Mouse (Mus musculus): ENCODE results near the gene Trappc3. TPM values are rescaled to one million over a fixed set of nuclear protein-coding genes. Genes with fewer than 3 reads are reported as not detected.

Gene Trappc3
- polyA plus RNA-seq, 1 experiment from 2014 or later = 175 TPM

DNA sequence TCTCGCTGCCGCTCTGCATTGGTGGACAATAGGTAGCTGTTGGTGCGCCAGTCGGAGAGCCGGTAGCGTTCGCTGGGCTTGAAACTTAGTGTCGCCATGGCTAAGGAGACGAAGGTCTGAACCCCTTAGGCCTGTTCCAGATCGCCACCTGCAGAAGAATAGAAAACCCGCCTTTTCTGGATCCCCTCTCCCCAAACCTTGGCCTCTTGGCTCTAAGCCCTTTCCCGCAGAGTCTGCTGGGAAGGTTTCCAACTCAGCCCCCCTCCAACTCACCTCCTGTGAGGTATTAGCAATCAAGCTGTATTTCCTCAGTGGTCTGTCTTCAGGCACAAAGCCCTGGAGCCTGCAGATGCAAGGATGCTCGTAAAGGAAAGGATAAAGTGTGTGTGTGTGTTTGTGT, 62.7 kb downstream of the Trappc3 start:
- no peaks in the 10 kb centered on the region for H3K9me3 ChIP-seq
- H3K4me2 ChIP-seq (replicated peaks) = peak overlapping the region; percentile 23
- H3K9ac ChIP-seq (replicated peaks) = 0 out of 2 replicates have a peak overlapping the region, but pooled peaks have one; percentile 7
- no peak overlapping the region for H3K4me3 ChIP-seq
- H3K4me1 ChIP-seq = peaks cover 31% of the 10 kb centered on the region
- ATAC-seq (replicated peaks) = no peak
- H3K27ac ChIP-seq (replicated peaks) = 0 out of 2 replicates have a peak overlapping the region, but pooled peaks have one; percentile 3
- WGBS = 14% methylated on average over 13 of the region's 13 CpGs
- no peaks in the 10 kb centered on the region for H3K27me3 ChIP-seq
- H3K36me3 ChIP-seq = no peaks in the 10 kb centered on the region

DNA sequence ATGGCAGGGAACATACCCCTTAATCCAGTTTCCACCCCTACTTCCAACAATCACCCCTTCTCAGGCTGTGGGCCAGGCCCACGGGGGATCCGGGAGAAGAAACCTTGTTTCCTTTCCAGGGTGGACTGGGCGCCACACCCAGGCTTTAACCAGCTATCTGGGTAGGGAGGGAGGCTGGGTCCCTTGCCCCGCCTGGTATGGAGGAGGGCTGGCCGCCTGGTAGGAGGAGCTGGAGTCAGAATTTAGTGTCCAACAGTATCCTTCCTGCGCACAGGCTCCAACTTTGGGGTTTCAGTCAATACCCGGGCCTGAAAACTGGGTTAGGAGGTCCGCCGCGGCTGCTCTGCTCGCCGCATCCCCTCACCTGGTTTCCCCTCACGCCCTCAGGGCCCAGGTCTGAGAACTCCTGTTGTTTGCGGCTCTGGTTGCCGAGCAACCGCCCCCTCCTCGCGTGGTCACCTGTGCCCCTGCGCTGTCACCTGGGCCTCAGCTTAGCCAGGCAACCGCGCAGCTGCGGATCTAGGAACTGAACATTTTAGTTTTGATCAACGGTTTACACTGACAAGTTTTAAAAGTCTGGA, 63.2 kb downstream of the Trappc3 start, which contains the start of gene Tekt2:
Gene Tekt2, minus strand, starts transcription at position 408 of the 581 bp plus-strand sequence.
- Histone ChIP-seq H3K9me3 (no peaks in the 10 kb centered on the region), H3K27me3 (no peaks in the 10 kb centered on the region), H3K36me3 (no peaks in the 10 kb centered on the region), H3K4me3 (no peak within 1 kb of the TSS), H3K4me2 (replicated peaks) (peak within 1 kb of the TSS; percentile 23), H3K4me1 (peaks cover 26% of the 10 kb centered on the region), H3K27ac (replicated peaks) (0 out of 2 replicates have a peak within 1 kb of the TSS, but pooled peaks have one; percentile 21), H3K9ac (replicated peaks) (0 out of 2 replicates have a peak within 1 kb of the TSS, but pooled peaks have one; percentile 7)
- no peak for ATAC-seq (replicated peaks)
- 9% methylated on average over 23 of the region's 23 CpGs for WGBS

Other genes starting within 250 kb of the Trappc3 start
- gene Csf3r, start 237.8 kb upstream of the Trappc3 start, polyA plus RNA-seq (2015; fragmentation: Nextera tagmentation; extraction: Ambion mirVana) = 0.47 and 0.48 TPM in 2 replicates
- 113 TPM in 2 replicates for gene Mrps15, start 215.4 kb upstream of the Trappc3 start, polyA plus RNA-seq (2015; fragmentation: Nextera tagmentation; extraction: Ambion mirVana)
- gene Oscp1, start 203.8 kb upstream of the Trappc3 start, polyA plus RNA-seq (2015; fragmentation: Nextera tagmentation; extraction: Ambion mirVana) = 35.3 TPM in 2 replicates
- gene Lsm10, start 165.7 kb upstream of the Trappc3 start, polyA plus RNA-seq (2015; fragmentation: Nextera tagmentation; extraction: Ambion mirVana) = 58.9 and 63.8 TPM in 2 replicates
- gene Stk40, start 158.4 kb upstream of the Trappc3 start, polyA plus RNA-seq (2015; fragmentation: Nextera tagmentation; extraction: Ambion mirVana) = 35.3 and 35.4 TPM in 2 replicates
- 9.2 and 10.1 TPM in 2 replicates for gene Eva1b, start 114.6 kb upstream of the Trappc3 start, polyA plus RNA-seq (2015; fragmentation: Nextera tagmentation; extraction: Ambion mirVana)
- 0.86 and 0.88 TPM in 2 replicates for gene Sh3d21, start 98.8 kb upstream of the Trappc3 start, polyA plus RNA-seq (2015; fragmentation: Nextera tagmentation; extraction: Ambion mirVana)
- gene Thrap3, start 59.6 kb upstream of the Trappc3 start, polyA plus RNA-seq (2015; fragmentation: Nextera tagmentation; extraction: Ambion mirVana) = 179 and 185 TPM in 2 replicates
- gene Map7d1, start 6.0 kb upstream of the Trappc3 start, polyA plus RNA-seq (2015; fragmentation: Nextera tagmentation; extraction: Ambion mirVana) = 76.8 and 79.6 TPM in 2 replicates
- 2.0 and 3.0 TPM in 2 replicates for gene Col8a2, start 24.5 kb downstream of the Trappc3 start, polyA plus RNA-seq (2015; fragmentation: Nextera tagmentation; extraction: Ambion mirVana)
- gene Adprhl2, start 59.4 kb downstream of the Trappc3 start, polyA plus RNA-seq (2015; fragmentation: Nextera tagmentation; extraction: Ambion mirVana) = 81.9 and 85.3 TPM in 2 replicates
- 12.7 and 16.0 TPM in 2 replicates for gene Tekt2, start 63.4 kb downstream of the Trappc3 start, polyA plus RNA-seq (2015; fragmentation: Nextera tagmentation; extraction: Ambion mirVana)
- gene Ago3, start 167.2 kb downstream of the Trappc3 start, polyA plus RNA-seq (2015; fragmentation: Nextera tagmentation; extraction: Ambion mirVana) = 16.3 and 19.9 TPM in 2 replicates
- gene Ago1, start 206.3 kb downstream of the Trappc3 start, polyA plus RNA-seq (2015; fragmentation: Nextera tagmentation; extraction: Ambion mirVana) = 15.3 and 17.2 TPM in 2 replicates

Measured in forebrain, embryonic 15.5 days (tissue).